Mouse (Mus musculus) MEL (cell line): ENCODE results near the gene Rpl5. TPM values are rescaled to one million over a fixed set of nuclear protein-coding genes. Genes with fewer than 3 reads are reported as not detected.
"Not testable (repeated sequence)": the region's sequence is repeated elsewhere in the genome, so short reads cannot be mapped to it uniquely, and the experiment has no call there.

Experiments used
- DNase-seq: peaks from one replicate; pipeline ENCODE4 v3.0.0; 2011; ENCODE audit warnings: low read depth, low spot score
- H3K27ac ChIP-seq: 2 replicates; pipeline ENCODE4 v1.5.1; 2012; ENCODE audit warnings: low read depth, mild to moderate bottlenecking, control low read depth, low read length, moderate library complexity; ENCODE audit not compliant: control insufficient read depth
- H3K27me3 ChIP-seq, 2 experiments: fragments of 150-350 bp in 1 of 2; sonication (generic) in 1 of 2; 2 replicates each; pipeline ENCODE4 v1.6.1; 2012; ENCODE audit warnings: low read length in 2 of 2, mild to moderate bottlenecking in 2 of 2, improper control_type of control experiment in 1 of 2, moderate library complexity in 1 of 2; ENCODE audit not compliant: insufficient read depth in 2 of 2, control insufficient read depth in 1 of 2
- H3K36me3 ChIP-seq, 2 experiments: 2 replicates each; pipeline ENCODE4 v1.6.1; 2012 to 2014; ENCODE audit warnings: low read length in 2 of 2, improper control_type of control experiment in 1 of 2, inconsistent platforms in 1 of 2, mild to moderate bottlenecking in 1 of 2; ENCODE audit not compliant: insufficient read depth in 2 of 2, control insufficient read depth in 1 of 2
- H3K4me1 ChIP-seq, 2 experiments: fragments of 150-350 bp in 1 of 2; sonication (generic) in 1 of 2; 2 replicates each; pipeline ENCODE4 v1.6.1; 2012; ENCODE audit warnings: low read length in 2 of 2, improper control_type of control experiment in 1 of 2, mild to moderate bottlenecking in 1 of 2; ENCODE audit not compliant: insufficient read depth in 2 of 2, control insufficient read depth in 1 of 2
- H3K4me3 ChIP-seq, 2 experiments: fragments of 150-350 bp in 1 of 2; sonication (generic) in 1 of 2; 2 replicates each; pipeline ENCODE4 v1.5.1; 2012; ENCODE audit warnings: low read depth in 2 of 2, low read length in 2 of 2, mild to moderate bottlenecking in 2 of 2, moderate library complexity in 2 of 2, control low read depth in 1 of 2, improper control_type of control experiment in 1 of 2; ENCODE audit not compliant: control insufficient read depth in 1 of 2, insufficient read depth in 1 of 2
- H3K79me2 ChIP-seq: 2 replicates; pipeline ENCODE4 v1.6.1; 2012; ENCODE audit warnings: mild to moderate bottlenecking, low read length, moderate library complexity; ENCODE audit not compliant: control insufficient read depth, poor library complexity, insufficient read depth
- H3K9ac ChIP-seq: 2 replicates; pipeline ENCODE4 v1.6.1; 2012; ENCODE audit warnings: low read depth, mild to moderate bottlenecking, control low read depth, low read length, moderate library complexity; ENCODE audit not compliant: control insufficient read depth, poor library complexity, severe bottlenecking
- H3K9me3 ChIP-seq: fragments of 150-350 bp; sonication (generic); replicated peaks from 2 replicates; pipeline ENCODE4 v1.6.1; 2012; ENCODE audit warnings: mild to moderate bottlenecking, low read length, improper control_type of control experiment, moderate library complexity; ENCODE audit not compliant: insufficient read depth
- BHLHE40 ChIP-seq: IDR thresholded peaks from 2 replicates; pipeline ENCODE4 v1.6.1; 2012; ENCODE audit warnings: low read depth, mild to moderate bottlenecking, inconsistent platforms, low read length, improper control_type of control experiment, borderline replicate concordance
- CTCF ChIP-seq, 3 experiments: IDR thresholded peaks in 2 of 3; conservative IDR thresholded peaks in 1 of 3; 2 replicates each; pipeline ENCODE4 v1.5.1; 2011 to 2012; ENCODE audit warnings: low read length in 3 of 3, low read depth in 2 of 3, mild to moderate bottlenecking in 2 of 3, improper control_type of control experiment in 1 of 3, inconsistent platforms in 1 of 3, mixed read lengths in 1 of 3, moderate library complexity in 1 of 3; ENCODE audit not compliant: control insufficient read depth in 1 of 3, insufficient read depth in 1 of 3, poor library complexity in 1 of 3, severe bottlenecking in 1 of 3
- GATA1 ChIP-seq: IDR thresholded peaks from 2 replicates; pipeline ENCODE4 v1.6.1; 2011; ENCODE audit warnings: low read depth, low read length, improper control_type of control experiment
- KAT2A ChIP-seq: conservative IDR thresholded peaks from 2 replicates; pipeline ENCODE4 v1.6.1; 2012; ENCODE audit warnings: low read depth, low read length, improper control_type of control experiment, inconsistent platforms
- NRF1 ChIP-seq: IDR thresholded peaks from 2 replicates; pipeline ENCODE4 v1.6.1; 2014; ENCODE audit warnings: low read depth, mild to moderate bottlenecking, inconsistent platforms, low read length, improper control_type of control experiment, moderate library complexity; ENCODE audit not compliant: poor library complexity, insufficient read depth, severe bottlenecking
- RAD21 ChIP-seq: IDR thresholded peaks from 2 replicates; pipeline ENCODE4 v1.6.1; 2011; ENCODE audit warnings: mild to moderate bottlenecking, low read depth, low read length, improper control_type of control experiment
- SMC3 ChIP-seq: IDR thresholded peaks from 2 replicates; pipeline ENCODE4 v1.6.1; 2011; ENCODE audit warnings: low read depth, low read length, improper control_type of control experiment
- TBP ChIP-seq: IDR thresholded peaks from 2 replicates; pipeline ENCODE4 v1.8.0; 2011; ENCODE audit warnings: low read depth, low read length, improper control_type of control experiment
- USF1 ChIP-seq: IDR thresholded peaks from 2 replicates; pipeline ENCODE4 v1.6.1; 2014; ENCODE audit warnings: low read depth, mild to moderate bottlenecking, inconsistent platforms, low read length, improper control_type of control experiment, moderate library complexity
- ZC3H11A ChIP-seq: IDR thresholded peaks from 2 replicates; pipeline ENCODE4 v1.6.1; 2012; ENCODE audit warnings: low read depth, mild to moderate bottlenecking, inconsistent platforms, low read length, improper control_type of control experiment
- ZMIZ1 ChIP-seq: IDR thresholded peaks from 2 replicates; pipeline ENCODE4 v1.6.1; 2012; ENCODE audit warnings: low read depth, mild to moderate bottlenecking, inconsistent platforms, low read length, improper control_type of control experiment, moderate library complexity
- ZNF384 ChIP-seq: IDR thresholded peaks from 2 replicates; pipeline ENCODE4 v1.6.1; 2012; ENCODE audit warnings: low read depth, mild to moderate bottlenecking, inconsistent platforms, low read length, improper control_type of control experiment
- polyA plus RNA-seq, 2 experiments: library from polyadenylated mRNA; stranded (reverse) in 1 of 2; unstranded in 1 of 2; fragments of >175 nt in 1 of 2; fragments of >200 nt in 1 of 2; gene quantifications; 2 replicates each; pipeline versions ENCODE4 v1.2.1 to v1.2.4; 2012; ENCODE audit warnings: low replicate concordance in 2 of 2, low read depth in 1 of 2; ENCODE audit not compliant: insufficient read length in 2 of 2, insufficient read depth in 1 of 2, missing spikeins in 1 of 2
- total RNA-seq: library from RNA; depleted of rRNA; stranded (reverse); fragments of 300-350 nt; gene quantifications from 2 replicates; pipeline ENCODE4 v1.2.3, GENCODE M21; 2012

Rpl5 gene
- total and polyA plus RNA-seq, 3 experiments, result 43.2 to 533 TPM; not detected in 1

DNA sequence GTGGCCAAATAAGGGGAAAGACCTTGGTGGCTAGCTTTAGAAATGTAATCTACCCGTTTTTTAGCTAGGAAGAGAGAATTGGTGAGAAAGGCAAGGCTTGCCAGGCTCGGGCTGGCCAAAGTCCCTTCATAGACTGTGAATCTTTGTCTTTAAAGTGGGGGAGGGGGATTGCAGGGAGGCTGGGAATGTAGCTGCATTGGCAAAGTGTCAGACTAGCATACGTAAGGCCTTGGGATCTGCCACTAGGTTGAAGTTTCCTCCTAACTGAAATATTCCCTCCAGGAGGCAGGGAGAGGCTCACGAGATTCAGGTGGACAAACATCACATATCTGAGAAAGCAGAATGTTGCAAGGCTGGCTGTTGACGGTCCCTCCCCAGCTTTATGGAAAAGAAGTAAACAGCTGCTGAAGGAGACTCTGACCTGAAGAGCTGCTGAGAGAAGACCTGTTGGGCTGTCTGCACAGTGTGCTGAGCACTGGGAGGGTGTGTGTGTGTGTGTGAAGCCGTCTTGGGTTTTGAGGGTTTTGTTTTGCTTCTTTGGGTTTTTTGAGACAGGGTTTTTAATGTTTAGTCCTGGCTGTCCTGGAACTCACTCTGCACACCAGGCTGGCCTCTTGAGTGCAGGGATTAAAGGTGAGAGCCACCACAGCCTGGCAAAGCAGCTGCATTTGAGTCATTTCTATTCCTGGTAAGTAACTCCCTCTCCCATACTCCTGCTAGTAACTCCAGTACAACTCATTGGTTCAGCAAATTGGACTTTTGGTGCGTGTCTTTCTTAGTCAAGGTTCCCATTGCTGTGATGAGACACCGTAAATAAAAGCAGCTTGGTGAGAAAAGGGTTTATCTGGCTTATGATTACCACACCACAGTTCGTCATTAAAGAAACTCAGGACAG, 10.1 kb upstream of the Rpl5 start:
- no peak for DNase-seq
- TF ChIP-seq ZC3H11A (no peak), USF1 (no peak), GATA1 (no peak), ZMIZ1 (no peak), BHLHE40 (no peak), NRF1 (no peak)

DNA sequence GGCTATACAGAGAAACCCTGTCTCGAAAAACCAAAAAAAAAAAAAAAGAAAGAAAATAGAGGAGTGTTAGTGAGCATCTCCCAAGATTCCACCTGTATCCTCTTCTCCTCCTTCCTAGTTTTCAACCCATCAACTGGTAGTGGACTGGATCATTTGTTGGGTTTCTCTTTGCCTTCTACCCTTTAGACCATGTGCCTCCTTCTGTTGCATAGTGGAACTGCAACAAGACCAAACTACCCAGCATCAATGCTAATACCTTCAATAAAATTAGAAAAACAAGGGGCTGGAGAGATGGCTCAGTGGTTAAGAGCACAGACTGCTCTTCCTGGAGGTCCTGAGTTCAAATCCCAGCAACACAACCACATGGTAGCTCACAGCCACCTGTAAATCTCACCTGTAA, 8.8 kb upstream of the Rpl5 start:
- TF ChIP-seq CTCF (IDR thresholded peaks at IDR 0.05 in 2 of 3, conservative IDR thresholded peaks at IDR 0.05 in 1 of 3; ENCODE audit: control insufficient read depth in 1 of 3, insufficient read depth in 1 of 3, low read depth in 2 of 3, low read length in 3 of 3, poor library complexity in 1 of 3, severe bottlenecking in 1 of 3), result peak; percentile 21 to 73 (median 61); a peak in 4 of 6 replicates
- TF ChIP-seq ZNF384, result peak; percentile 8; the same call in 1 of the 2 replicates
- TF ChIP-seq SMC3, result peak; percentile 94
- peak; percentile 71 for TF ChIP-seq RAD21
- 0 out of 2 replicates have a peak, but pooled peaks have one; percentile 45 for TF ChIP-seq TBP
- TF ChIP-seq ZC3H11A, result peak; percentile 79
- TF ChIP-seq, all 39 proteins: peak for 6; not testable (repeated sequence) for 33

More for the DNA sequence above, 10.1 kb upstream of the Rpl5 start:
- Histone ChIP-seq H3K9me3 (no peaks in the 10 kb centered on the region), H3K36me3 (no peaks in the 10 kb centered on the region), H3K9ac (no peak overlapping the region), H3K79me2 (no peaks in the 10 kb centered on the region), H3K27me3 (peaks cover 0 to 3% of the 10 kb centered on the region in 2 experiments; a peak in 3 of 4 replicates), H3K4me1 (no peaks in the 10 kb centered on the region), H3K27ac (no peak overlapping the region), H3K4me3 (no peak overlapping the region)

DNA sequence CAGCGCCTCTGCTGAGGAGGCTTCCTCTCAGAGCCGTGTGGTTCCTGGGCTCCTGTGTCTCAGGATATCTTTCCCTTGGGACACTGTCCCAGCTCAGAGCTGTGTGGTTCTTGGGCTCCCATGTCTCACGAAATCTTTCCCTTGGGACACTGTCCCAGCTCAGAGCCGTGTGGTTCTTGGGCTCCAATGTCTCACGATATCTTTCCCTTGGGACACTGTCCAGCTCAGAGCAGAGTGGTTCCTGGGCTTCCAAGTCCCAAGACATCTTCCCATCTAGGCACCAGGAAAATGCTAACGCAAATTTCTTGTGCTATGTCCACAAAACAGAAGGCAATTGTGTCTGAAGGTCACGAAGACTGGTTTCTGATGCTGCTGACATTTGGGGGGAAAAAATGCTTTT, 5.6 kb upstream of the Rpl5 start:
- H3K36me3 ChIP-seq, result peaks cover 0 to 1% of the 10 kb centered on the region in 2 experiments; a peak in 1 of 4 replicates

More for the DNA sequence above, 8.8 kb upstream of the Rpl5 start:
- not testable (repeated sequence) for H3K79me2 ChIP-seq, H3K36me3 ChIP-seq, H3K4me1 ChIP-seq, H3K4me3 ChIP-seq, H3K9me3 ChIP-seq, H3K27me3 ChIP-seq, H3K9ac ChIP-seq, H3K27ac ChIP-seq
- peak; percentile 61 for DNase-seq

More for the DNA sequence above, 5.6 kb upstream of the Rpl5 start:
- no peak for DNase-seq
- Histone ChIP-seq H3K27me3 (peaks cover 0 to 3% of the 10 kb centered on the region in 2 experiments; a peak in 2 of 4 replicates), H3K4me3 (no peak overlapping the region), H3K4me1 (no peaks in the 10 kb centered on the region), H3K79me2 (no peaks in the 10 kb centered on the region), H3K9me3 (no peaks in the 10 kb centered on the region), H3K27ac (no peak overlapping the region), H3K9ac (no peak overlapping the region)
- TF ChIP-seq GATA1, result no peak
- TF ChIP-seq BHLHE40, result no peak
- TF ChIP-seq KAT2A, result no peak
